Mouse (Mus musculus) myocyte (in vitro differentiated cells): ENCODE results near the gene Sox5.

Source experiments
- E2F4 ChIP-seq: IDR thresholded peaks from one replicate; pipeline ENCODE4 v1.6.1; 2011; ENCODE audit warnings: mild to moderate bottlenecking, control low read depth, moderate library complexity; ENCODE audit not compliant: insufficient read depth
- POLR2A ChIP-seq: IDR thresholded peaks from one replicate; pipeline ENCODE4 v1.6.1; 2011; ENCODE audit warnings: low read depth, mild to moderate bottlenecking, control low read depth, moderate library complexity; ENCODE audit not compliant: insufficient read length
- TCF3 ChIP-seq: IDR thresholded peaks from one replicate; pipeline ENCODE4 v1.6.1; 2011; ENCODE audit warnings: low read depth, control low read depth; ENCODE audit not compliant: insufficient read length
- USF1 ChIP-seq: IDR thresholded peaks from one replicate; pipeline ENCODE4 v1.6.1; 2011; ENCODE audit warnings: low read depth, mild to moderate bottlenecking, control low read depth, moderate library complexity

- TF ChIP-seq POLR2A (no peak), USF1 (no peak), E2F4 (no peak), TCF3 (no peak)
Observed at GRCm38 (mm10) chr6:144513761-144514160, 268.0 kb downstream of the Sox5 start.
